Mouse (Mus musculus) kidney, adult 8-10 months (tissue): ENCODE results near the gene Cdc25a.

Experiments used
- DNase-seq, 2 experiments: peaks; one replicate each; pipeline ENCODE4 v3.0.0; 2022

Gene Cdc25a

GRCm38 (mm10) chr9:109932756-109933375, 57.5 kb downstream of the Cdc25a start:
- peak; percentile 21 to 39 for DNase-seq

- DNase-seq: no peak
These were observed 64.0 kb downstream of the Cdc25a start for GRCm38 (mm10) chr9:109939401-109939800.

GRCm38 (mm10) chr9:109942796-109943195, 67.4 kb downstream of the Cdc25a start:
- DNase-seq: peak in 1 of 2 experiments; percentile 7
